ENCODE assay signal across 9 mouse cellular contexts in the genomic region with DNA sequence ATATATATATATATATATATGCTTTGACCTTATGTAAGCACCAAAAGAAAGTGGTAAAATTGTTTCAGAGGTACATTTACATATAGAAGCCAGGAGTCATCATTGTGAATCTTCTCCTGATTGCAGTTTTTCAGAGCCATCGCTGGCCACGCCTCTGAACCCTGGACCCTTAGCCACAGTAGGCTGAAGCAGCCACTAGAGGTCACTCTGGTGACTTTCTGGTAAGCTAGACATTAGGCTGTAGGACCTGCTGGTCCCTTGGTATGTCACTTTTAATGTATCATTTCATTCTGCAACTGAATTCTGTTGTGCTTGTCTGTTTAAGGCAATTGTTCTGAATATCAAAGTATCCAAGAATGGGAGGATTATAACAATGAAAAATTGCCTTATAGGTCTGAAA. TPM values are rescaled to one million over a fixed set of nuclear protein-coding genes. Genes with fewer than 3 reads are reported as not detected.
DNase-seq lines count a peak whose midpoint lies in the region; ATAC-seq and TF ChIP-seq lines count a peak whose summit lies in the region.
"Had no signal": no experiment of that assay in that cellular context is flagged by ENCODE, and none has a peak within 500 bp of the region (broad histone marks: within the 10 kb centered on the region; RNA-seq: fewer than 3 reads in every experiment).

No protein-coding gene starts in this region.

- peak; percentile 70 for TF ChIP-seq CTCF in kidney, postnatal 0 days (IDR thresholded peaks at IDR 0.05; ENCODE audit: low read depth)

- 21% methylated on average over 2 of the region's 2 CpGs for WGBS in kidney, postnatal 0 days

- H3K4me3 ChIP-seq in kidney, postnatal 0 days (replicated peaks; ENCODE audit: low read depth, low read length), result no peak overlapping the region
- H3K4me3 ChIP-seq: limb, embryonic 15.5 days had no signal

- no peak overlapping the region for H3K27ac ChIP-seq in kidney, postnatal 0 days
- H3K27ac ChIP-seq: limb, embryonic 15.5 days had no signal

- H3K4me1 ChIP-seq in kidney, postnatal 0 days (replicated peaks; ENCODE audit: insufficient read depth, low read length), result no peaks in the 10 kb centered on the region
- H3K4me1 ChIP-seq: limb, embryonic 15.5 days had no signal

- no peak for DNase-seq in frontal cortex, postnatal 10 days (ENCODE audit: low spot score in 2 of 2)
- DNase-seq in right cerebral cortex, postnatal 4 days, result peak; percentile 17
- no peak for DNase-seq in right cerebral cortex, postnatal 25 days
- DNase-seq in embryo, embryonic 10 days (ENCODE audit: low spot score), result peak; percentile 75
- DNase-seq in kidney, postnatal 0 days (ENCODE audit: low spot score), result peak; percentile 62
- DNase-seq in Muller cell, postnatal 12 days (ENCODE audit: inconsistent ontology term), result no peak

- ATAC-seq in frontal cortex, adult (ENCODE audit: low TSS enrichment), result peak; percentile 57; the same call in 1 of the 2 replicates
- ATAC-seq in kidney, postnatal 0 days (replicated peaks; ENCODE audit: low FRiP score, low read depth), result no peak
- ATAC-seq in megakaryocyte, adult 5-6 weeks (ENCODE audit: poor library complexity, severe bottlenecking), result peak; percentile 81

- no peak overlapping the region for H3K4me2 ChIP-seq in kidney, postnatal 0 days (ENCODE audit: low read length)
- H3K4me2 ChIP-seq: limb, embryonic 15.5 days had no signal

- no peaks in the 10 kb centered on the region for H3K9me3 ChIP-seq in kidney, postnatal 0 days (replicated peaks; ENCODE audit: low read length)
- H3K9me3 ChIP-seq: limb, embryonic 15.5 days had no signal

- no peak overlapping the region for H3K9ac ChIP-seq in kidney, postnatal 0 days (ENCODE audit: low read depth, low read length)
- H3K9ac ChIP-seq: limb, embryonic 15.5 days had no signal

- no peaks in the 10 kb centered on the region for H3K36me3 ChIP-seq in kidney, postnatal 0 days (ENCODE audit: insufficient read depth, low read length)
- H3K36me3 ChIP-seq: limb, embryonic 15.5 days had no signal

- no peaks in the 10 kb centered on the region for H3K27me3 ChIP-seq in kidney, postnatal 0 days (ENCODE audit: insufficient read depth, low read length)
- H3K27me3 ChIP-seq: limb, embryonic 15.5 days had no signal

RNA-seq across cellular contexts. Expression of gene Serpinb1c, which starts 2.6 kb away (rescaled TPM):
- not detected in 2 replicates for polyA plus RNA-seq in kidney, postnatal 0 days (2015; fragmentation: Nextera tagmentation; extraction: Ambion mirVana)
- total RNA-seq in megakaryocyte, adult 5-6 weeks (2015), result not detected in 2 replicates
- total RNA-seq in megakaryocyte, adult 5-6 weeks (2017), result not detected in 2 replicates
- polyA plus RNA-seq: limb, embryonic 15.5 days had no signal

RNA-seq across cellular contexts. Expression of gene Serpinb1a, which starts 49.7 kb away (rescaled TPM):
- polyA plus RNA-seq in kidney, postnatal 0 days (2015; fragmentation: Nextera tagmentation; extraction: Ambion mirVana), result 18.5 and 18.7 TPM in 2 replicates
- 147 and 163 TPM in 2 replicates for total RNA-seq in megakaryocyte, adult 5-6 weeks (2015)
- 189 and 208 TPM in 2 replicates for total RNA-seq in megakaryocyte, adult 5-6 weeks (2017)

Comparison
In these comparisons a context has a peak if more than half of its experiments do, and no peak if none do; other contexts are left out.
1. DNase-seq: peak in right cerebral cortex, postnatal 4 days (single experiment), embryo, embryonic 10 days (single experiment) and kidney, postnatal 0 days (single experiment); none in frontal cortex, postnatal 10 days (0 of 2), right cerebral cortex, postnatal 25 days (single experiment) and Muller cell, postnatal 12 days (single experiment).